Mouse (Mus musculus): Measurements from ENCODE around the gene Abcd4. TPM values are rescaled to one million over a fixed set of nuclear protein-coding genes. Genes with fewer than 3 reads are reported as not detected.

Gene Abcd4
- polyA plus RNA-seq, 1 experiment from 2014 or later: 19.9 TPM

DNA sequence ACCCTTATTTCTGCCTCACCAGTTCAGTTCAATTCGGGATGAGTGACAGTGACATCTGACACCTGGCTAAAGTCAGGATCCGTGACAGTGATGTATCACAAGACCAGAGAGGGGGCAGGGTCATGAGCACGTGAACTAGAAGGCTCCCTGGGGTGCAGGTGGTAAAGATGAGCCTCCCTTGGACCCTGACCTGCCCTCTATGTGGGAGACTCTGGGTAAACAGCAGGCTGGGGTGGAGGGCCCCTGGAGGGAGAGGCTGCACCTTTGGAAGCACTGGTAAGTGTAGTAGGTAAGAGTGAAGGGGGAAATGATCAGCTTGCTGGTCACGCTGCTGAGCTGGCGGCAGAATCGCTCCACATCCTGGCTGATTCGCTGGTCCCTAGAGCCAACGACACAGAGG lies 4.7 kb downstream of the Abcd4 start:
- H3K27me3 ChIP-seq: no peaks in the 10 kb centered on the region
- peak; percentile 47 for ATAC-seq (replicated peaks; ENCODE audit: low FRiP score)
- H3K4me3 ChIP-seq (replicated peaks): no peak overlapping the region
- peaks cover 10% of the 10 kb centered on the region; the same call in 1 of the 2 replicates for H3K36me3 ChIP-seq
- no peak overlapping the region for H3K9ac ChIP-seq
- no peaks in the 10 kb centered on the region for H3K9me3 ChIP-seq (replicated peaks)
- H3K4me2 ChIP-seq: no peak overlapping the region
- peak overlapping the region; percentile 60 for H3K27ac ChIP-seq
- WGBS: 40% methylated on average over 8 of the region's 8 CpGs
- peaks cover 19% of the 10 kb centered on the region for H3K4me1 ChIP-seq

DNA sequence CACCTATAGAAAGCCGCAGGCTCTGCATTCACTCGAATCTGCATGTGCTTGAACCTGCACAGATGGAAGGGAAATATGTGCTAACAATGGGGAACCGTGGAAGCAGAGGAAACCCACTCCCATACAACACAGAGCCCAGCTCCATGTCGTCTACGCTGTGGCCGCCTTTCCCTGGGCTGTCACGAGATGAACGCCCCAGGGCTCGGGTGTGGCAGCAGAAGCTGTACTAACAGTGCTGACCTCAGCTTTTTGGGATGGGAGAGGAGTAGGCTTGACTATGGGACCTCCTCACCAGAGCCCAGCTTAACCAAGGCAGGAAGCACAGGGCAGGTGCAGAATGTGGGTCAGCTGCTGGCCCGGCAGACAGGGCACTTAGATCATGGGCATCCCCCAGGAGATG lies 5.5 kb downstream of the Abcd4 start:
- Histone ChIP-seq H3K9me3 (replicated peaks) (no peaks in the 10 kb centered on the region), H3K9ac (no peak overlapping the region), H3K4me1 (peaks cover 19% of the 10 kb centered on the region), H3K36me3 (peaks cover 17% of the 10 kb centered on the region; the same call in 1 of the 2 replicates), H3K4me2 (no peak overlapping the region), H3K4me3 (replicated peaks) (no peak overlapping the region), H3K27ac (peak overlapping the region; percentile 60; the same call in 1 of the 2 replicates), H3K27me3 (no peaks in the 10 kb centered on the region)
- WGBS: 85% methylated on average over 10 of the region's 10 CpGs
- no peak for ATAC-seq (replicated peaks; ENCODE audit: low FRiP score)

DNA sequence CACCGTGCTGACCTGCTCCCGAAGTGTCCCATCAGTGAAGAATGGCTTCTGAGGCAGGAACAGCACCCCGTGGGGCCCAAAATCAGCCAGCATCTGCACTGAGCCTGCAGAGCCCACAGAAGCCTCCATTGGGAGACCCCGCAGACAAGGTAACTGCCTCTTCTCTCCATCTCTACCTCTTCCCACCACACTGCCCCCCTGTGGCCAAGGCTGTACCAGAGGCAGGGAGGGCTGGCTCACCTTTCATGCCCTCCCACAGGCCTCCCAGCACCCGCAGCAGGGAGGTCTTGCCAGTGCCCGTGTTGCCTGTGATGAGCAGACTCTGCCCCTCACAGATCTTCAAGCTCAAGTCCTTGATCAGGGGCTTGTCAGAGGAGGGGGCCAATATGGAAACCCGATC lies 11.4 kb downstream of the Abcd4 start:
- no peak overlapping the region for H3K27ac ChIP-seq
- no peaks in the 10 kb centered on the region for H3K4me1 ChIP-seq
- no peak overlapping the region for H3K4me2 ChIP-seq
- 73% methylated on average over 7 of the region's 7 CpGs for WGBS
- no peak overlapping the region for H3K9ac ChIP-seq
- H3K9me3 ChIP-seq (replicated peaks): no peaks in the 10 kb centered on the region
- H3K27me3 ChIP-seq: no peaks in the 10 kb centered on the region
- H3K36me3 ChIP-seq: peaks cover 53% of the 10 kb centered on the region
- H3K4me3 ChIP-seq (replicated peaks): no peak overlapping the region
- no peak for ATAC-seq (replicated peaks; ENCODE audit: low FRiP score)

DNA sequence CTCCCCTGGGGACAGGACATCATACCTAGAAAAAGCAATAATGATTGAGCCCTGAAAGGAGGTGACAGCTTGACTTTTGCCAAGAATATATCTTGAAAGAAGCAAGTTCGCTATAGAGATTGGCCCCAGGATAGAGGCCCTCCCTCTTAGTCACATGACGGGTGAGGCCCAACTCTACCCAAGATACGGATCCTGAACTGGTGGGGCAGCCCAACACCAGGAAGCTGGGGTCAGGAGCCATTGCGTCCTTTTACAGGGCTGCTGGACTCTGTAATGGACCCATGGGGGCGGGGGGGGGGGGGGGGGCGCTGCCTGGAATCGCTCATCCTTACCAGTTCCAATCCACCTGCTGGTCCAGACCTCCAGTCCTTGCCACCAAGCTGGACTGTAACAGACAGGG lies 13.2 kb downstream of the Abcd4 start:
- Histone ChIP-seq H3K4me2 (no peak overlapping the region), H3K9ac (no peak overlapping the region), H3K4me3 (replicated peaks) (no peak overlapping the region), H3K9me3 (replicated peaks) (no peaks in the 10 kb centered on the region), H3K27me3 (no peaks in the 10 kb centered on the region), H3K36me3 (peaks cover 53% of the 10 kb centered on the region), H3K27ac (no peak overlapping the region), H3K4me1 (no peaks in the 10 kb centered on the region)
- 86% methylated on average over 6 of the region's 7 CpGs for WGBS
- no peak for ATAC-seq (replicated peaks; ENCODE audit: low FRiP score)

DNA sequence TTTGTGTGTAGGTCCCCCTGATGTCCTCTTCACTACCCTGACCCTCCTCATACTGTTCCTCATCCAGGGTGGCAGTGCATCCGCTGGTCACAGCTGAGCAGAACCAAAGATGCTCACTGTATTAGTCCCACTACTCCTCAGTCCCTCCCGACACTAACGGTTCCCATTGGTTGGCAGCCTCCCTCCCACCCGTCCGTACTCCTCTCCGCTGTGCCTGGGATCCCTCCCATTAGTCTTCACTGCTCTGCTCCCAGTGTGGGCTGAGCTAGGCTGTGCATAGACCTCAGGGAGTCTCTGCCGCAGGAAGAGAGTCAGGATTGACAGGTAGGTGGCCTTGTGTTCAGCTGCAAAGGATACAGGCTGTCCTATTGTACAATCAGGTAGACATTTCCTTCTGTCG lies 18.9 kb downstream of the Abcd4 start:
- peaks cover 7% of the 10 kb centered on the region for H3K27me3 ChIP-seq
- H3K4me3 ChIP-seq (replicated peaks): no peak overlapping the region
- H3K9ac ChIP-seq: no peak overlapping the region
- no peak for ATAC-seq (replicated peaks; ENCODE audit: low FRiP score)
- WGBS: 22% methylated on average over 8 of the region's 8 CpGs
- no peaks in the 10 kb centered on the region for H3K9me3 ChIP-seq (replicated peaks)
- H3K4me1 ChIP-seq: no peaks in the 10 kb centered on the region
- peaks cover 11% of the 10 kb centered on the region; the same call in 1 of the 2 replicates for H3K36me3 ChIP-seq
- H3K4me2 ChIP-seq: no peak overlapping the region
- no peak overlapping the region for H3K27ac ChIP-seq

DNA sequence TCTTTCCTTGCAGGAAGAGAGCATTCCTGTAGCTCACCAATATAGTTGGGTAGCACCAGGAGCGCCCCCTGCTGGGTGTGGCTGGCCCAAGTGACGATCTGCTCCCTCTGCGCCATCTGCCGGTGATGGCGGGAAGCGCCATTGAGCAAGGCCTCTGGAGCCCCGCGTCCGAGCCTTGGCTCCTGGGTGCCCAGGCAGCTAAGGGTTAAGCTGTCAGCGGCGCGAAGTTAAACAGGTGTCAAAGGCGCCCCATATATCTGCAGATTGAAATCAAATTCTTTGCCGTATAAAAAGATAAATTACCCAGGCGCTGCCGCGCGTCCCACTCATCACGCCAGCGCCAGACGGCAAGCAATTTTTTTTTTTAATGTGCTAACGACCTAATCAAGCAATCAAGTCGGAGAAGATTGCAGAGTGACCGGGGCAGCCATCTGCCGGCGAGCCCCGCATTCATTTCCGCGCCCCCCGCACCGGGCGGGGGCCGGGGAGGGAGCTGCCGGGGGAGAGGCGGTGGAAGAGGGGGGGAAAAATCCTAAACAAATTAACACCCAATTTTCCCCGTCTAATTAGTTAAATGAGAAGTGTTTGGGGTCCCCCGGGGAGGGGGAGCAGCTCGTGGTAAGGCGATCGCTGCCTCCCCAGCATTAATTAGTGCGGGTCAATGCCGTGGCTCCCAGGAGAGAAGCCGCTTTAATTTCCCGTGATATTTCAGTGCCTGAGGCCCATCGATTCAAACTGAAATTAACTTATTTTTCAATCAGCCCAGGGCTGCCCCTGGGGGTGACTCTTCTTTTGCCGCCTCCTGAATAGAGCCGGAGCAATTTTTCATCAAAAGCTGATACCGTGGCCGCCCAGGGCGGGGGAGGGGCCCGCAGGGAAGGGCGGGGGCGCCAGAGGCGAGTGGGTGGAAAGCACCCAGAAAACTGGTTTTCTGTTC lies 27.1 kb downstream of the Abcd4 start:
- Histone ChIP-seq H3K9ac (peak overlapping the region; percentile 50), H3K27me3 (no peaks in the 10 kb centered on the region), H3K4me3 (replicated peaks) (peak overlapping the region; percentile 55), H3K9me3 (replicated peaks) (no peaks in the 10 kb centered on the region), H3K4me2 (peak overlapping the region; percentile 95), H3K4me1 (peaks cover 10% of the 10 kb centered on the region; the same call in 1 of the 2 replicates), H3K27ac (no peak overlapping the region), H3K36me3 (no peaks in the 10 kb centered on the region)
- WGBS: under 1% methylated on average over 54 of the region's 54 CpGs
- peak; percentile 44; the same call in 1 of the 2 replicates for ATAC-seq (replicated peaks; ENCODE audit: low FRiP score)

DNA sequence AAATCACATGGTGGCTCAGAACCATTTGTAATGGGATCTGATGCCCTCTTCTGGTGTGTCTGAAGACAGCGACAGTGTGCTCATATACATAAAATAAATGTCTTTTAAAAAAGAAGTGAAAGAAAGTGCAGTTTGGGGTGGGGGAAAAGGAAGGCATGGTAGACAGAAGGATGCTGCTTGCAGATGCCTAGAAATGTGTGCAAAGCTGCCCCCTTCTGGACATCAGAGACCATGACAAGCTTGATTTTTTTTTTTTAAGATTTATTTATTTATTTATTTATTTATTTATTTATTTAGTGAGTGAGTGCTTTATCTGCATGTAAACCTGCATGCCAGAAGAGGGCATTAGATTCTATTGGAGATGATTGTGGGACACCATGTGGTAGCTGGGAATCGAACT lies 35.9 kb downstream of the Abcd4 start:
- H3K27ac ChIP-seq: no peak overlapping the region
- no peaks in the 10 kb centered on the region for H3K4me1 ChIP-seq
- WGBS: 95% methylated on average over 2 of the region's 2 CpGs
- H3K4me3 ChIP-seq (replicated peaks): no peak overlapping the region
- ATAC-seq (replicated peaks; ENCODE audit: low FRiP score): no peak
- no peaks in the 10 kb centered on the region for H3K36me3 ChIP-seq
- no peak overlapping the region for H3K9ac ChIP-seq
- peaks cover 20% of the 10 kb centered on the region for H3K27me3 ChIP-seq
- no peaks in the 10 kb centered on the region for H3K9me3 ChIP-seq (replicated peaks)
- H3K4me2 ChIP-seq: no peak overlapping the region

DNA sequence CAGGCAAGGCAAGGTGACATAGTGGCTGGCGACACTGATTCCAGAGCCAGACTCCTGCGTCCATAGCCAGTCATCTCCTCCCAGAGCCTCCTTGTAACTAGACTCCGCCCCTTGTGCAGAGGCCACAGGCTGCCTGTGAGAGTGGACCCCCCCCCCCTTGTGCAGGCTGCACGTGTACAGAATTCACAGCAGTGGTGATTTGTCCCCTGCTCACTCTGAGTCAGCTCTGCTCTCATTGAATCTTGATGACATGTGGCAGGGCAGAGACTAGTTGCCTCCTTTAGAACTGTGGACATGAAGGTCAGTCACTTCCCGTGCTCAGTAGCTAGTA lies 38.8 kb downstream of the Abcd4 start:
- 38% methylated on average over 5 of the region's 5 CpGs for WGBS
- H3K4me3 ChIP-seq (replicated peaks): no peak overlapping the region
- no peak overlapping the region for H3K27ac ChIP-seq
- no peak for ATAC-seq (replicated peaks; ENCODE audit: low FRiP score)
- no peak overlapping the region for H3K4me2 ChIP-seq
- no peaks in the 10 kb centered on the region for H3K36me3 ChIP-seq
- no peaks in the 10 kb centered on the region for H3K9me3 ChIP-seq (replicated peaks)
- no peaks in the 10 kb centered on the region for H3K4me1 ChIP-seq
- H3K27me3 ChIP-seq: peaks cover 48% of the 10 kb centered on the region
- no peak overlapping the region for H3K9ac ChIP-seq

DNA sequence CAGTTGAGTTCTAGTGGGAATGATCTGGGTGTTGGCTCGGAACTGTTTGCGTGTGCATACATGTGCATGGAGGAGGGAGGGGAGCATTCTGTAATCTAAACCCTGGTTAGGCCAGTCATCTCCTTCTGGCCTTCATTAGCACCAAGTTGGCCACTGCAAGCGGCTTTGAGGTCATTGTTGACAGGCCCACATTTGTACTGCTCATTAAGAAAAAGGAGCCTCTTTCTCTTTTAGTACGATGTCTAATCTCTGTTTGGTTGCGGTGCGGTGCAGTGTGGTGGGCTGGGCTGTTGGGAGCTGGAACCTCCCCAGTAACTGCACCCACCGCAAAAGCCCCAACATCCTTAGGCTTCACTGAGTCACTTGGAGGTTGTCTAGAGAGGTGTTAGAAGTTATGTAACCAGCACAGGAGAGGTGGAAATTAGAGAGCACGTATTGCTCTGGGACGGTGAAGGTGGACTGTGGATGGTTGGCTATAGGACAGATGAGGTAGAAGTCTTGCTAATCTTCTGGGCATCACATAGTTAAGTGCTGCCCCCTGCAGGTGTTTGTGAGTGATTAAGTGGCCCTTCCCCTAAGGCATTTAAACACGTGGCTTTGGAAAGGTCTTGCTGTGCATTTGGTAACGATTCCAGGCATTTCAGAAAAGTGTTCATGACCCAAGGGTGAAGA lies 39.3 kb downstream of the Abcd4 start:
- Histone ChIP-seq H3K27ac (no peak overlapping the region), H3K4me2 (no peak overlapping the region), H3K27me3 (peaks cover 53% of the 10 kb centered on the region), H3K36me3 (no peaks in the 10 kb centered on the region), H3K9me3 (replicated peaks) (no peaks in the 10 kb centered on the region), H3K9ac (no peak overlapping the region), H3K4me3 (replicated peaks) (no peak overlapping the region), H3K4me1 (no peaks in the 10 kb centered on the region; the same call in 1 of the 2 replicates)
- 71% methylated on average over 11 of the region's 11 CpGs for WGBS
- no peak for ATAC-seq (replicated peaks; ENCODE audit: low FRiP score)

DNA sequence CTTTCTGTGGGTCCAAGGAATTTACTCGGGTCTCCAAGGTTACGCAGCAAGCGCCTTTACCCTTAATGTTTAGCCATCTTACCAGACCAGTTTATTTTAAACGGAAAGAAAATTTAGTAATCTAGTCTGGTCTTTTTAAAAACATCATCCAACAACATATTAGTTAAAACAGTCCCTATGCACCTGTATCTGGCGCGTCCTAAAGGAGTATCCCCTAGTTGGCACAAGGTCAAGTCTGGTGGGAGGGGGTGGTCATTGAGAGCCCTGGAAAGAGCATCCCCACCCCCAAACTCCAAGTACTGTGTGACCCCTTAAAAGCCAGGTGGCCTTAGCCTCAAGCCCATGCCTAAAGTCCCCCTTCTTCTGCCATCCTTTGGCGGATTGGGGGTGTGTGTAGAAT lies 44.1 kb downstream of the Abcd4 start:
- no peak overlapping the region for H3K9ac ChIP-seq
- no peak overlapping the region for H3K4me2 ChIP-seq
- H3K27ac ChIP-seq: no peak overlapping the region
- no peaks in the 10 kb centered on the region for H3K9me3 ChIP-seq (replicated peaks)
- peaks cover 97% of the 10 kb centered on the region for H3K27me3 ChIP-seq
- H3K4me3 ChIP-seq (replicated peaks): no peak overlapping the region
- H3K36me3 ChIP-seq: no peaks in the 10 kb centered on the region
- WGBS: 15% methylated on average over 7 of the region's 7 CpGs
- peaks cover 24% of the 10 kb centered on the region for H3K4me1 ChIP-seq
- no peak for ATAC-seq (replicated peaks; ENCODE audit: low FRiP score)

DNA sequence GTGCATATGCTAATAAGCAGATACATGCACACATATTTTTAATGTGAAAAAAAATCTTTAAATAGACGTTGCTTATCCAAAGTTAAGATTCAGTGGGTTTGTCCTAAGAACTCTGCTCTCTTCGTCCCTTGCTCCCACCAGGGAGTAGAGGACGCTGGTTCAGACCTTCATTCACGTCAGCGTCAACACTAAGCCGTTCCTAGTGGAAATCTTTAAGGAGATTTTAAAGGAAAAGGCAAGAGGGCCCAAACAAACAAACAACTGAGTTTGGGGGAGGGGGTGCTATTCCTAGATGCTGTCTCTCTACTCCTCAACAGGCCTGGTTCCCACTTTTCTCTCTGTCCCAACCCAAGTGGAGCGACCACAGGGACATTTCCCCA lies 44.9 kb downstream of the Abcd4 start:
- ATAC-seq (replicated peaks; ENCODE audit: low FRiP score): no peak
- H3K4me1 ChIP-seq: peaks cover 24% of the 10 kb centered on the region
- peaks cover 98% of the 10 kb centered on the region for H3K27me3 ChIP-seq
- H3K9me3 ChIP-seq (replicated peaks): no peaks in the 10 kb centered on the region
- no peak overlapping the region for H3K4me2 ChIP-seq
- H3K9ac ChIP-seq: no peak overlapping the region
- no peaks in the 10 kb centered on the region for H3K36me3 ChIP-seq
- H3K27ac ChIP-seq: no peak overlapping the region
- WGBS: 7% methylated on average over 7 of the region's 7 CpGs
- H3K4me3 ChIP-seq (replicated peaks): no peak overlapping the region

Data from kidney, embryonic 15.5 days (tissue).